Mouse (Mus musculus) adrenal gland, adult 18-20 months (tissue): ENCODE measurements at regions not wholly inside any gene's neighbourhood (a gene's known extent, or its start where the extent isn't known, plus 50 kb on each side); places are given as distances from the start of the nearest gene placed in this dataset.

Source experiments
- DNase-seq, 2 experiments: peaks; one replicate each; pipeline ENCODE4 v3.0.0; 2021 to 2022; ENCODE audit warnings: low spot score in 2 of 2

DNA sequence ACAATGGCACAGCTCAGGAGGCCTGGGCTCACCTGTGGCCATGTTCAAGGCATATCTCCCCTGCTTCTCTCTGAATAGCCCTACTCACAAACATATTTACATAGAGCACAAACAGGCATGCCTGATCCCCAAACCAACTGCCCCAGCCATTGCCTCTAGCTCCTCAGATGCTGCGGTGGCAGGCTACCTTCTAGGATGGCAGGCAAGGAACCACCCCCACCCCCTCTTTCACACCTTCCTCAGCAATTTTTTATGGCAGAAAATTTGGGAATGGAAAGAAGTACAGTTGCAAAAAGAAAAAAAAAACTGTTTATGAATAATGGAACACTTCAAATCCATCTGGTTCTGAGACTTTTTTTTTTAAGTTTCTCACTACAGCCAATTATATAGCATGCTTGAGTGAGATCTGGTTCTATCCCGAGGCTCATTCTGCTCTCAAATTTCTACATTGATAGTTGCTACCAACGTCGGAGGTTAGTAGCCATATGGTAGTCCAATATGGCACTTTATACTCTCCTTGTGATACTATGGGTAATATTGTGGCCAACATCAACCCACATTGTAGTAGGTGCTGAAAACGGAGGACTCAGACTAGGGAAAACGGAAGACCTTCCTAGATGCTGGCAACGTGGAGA, 136.8 kb upstream of the Gm10295 start:
- DNase-seq: no peak

DNA sequence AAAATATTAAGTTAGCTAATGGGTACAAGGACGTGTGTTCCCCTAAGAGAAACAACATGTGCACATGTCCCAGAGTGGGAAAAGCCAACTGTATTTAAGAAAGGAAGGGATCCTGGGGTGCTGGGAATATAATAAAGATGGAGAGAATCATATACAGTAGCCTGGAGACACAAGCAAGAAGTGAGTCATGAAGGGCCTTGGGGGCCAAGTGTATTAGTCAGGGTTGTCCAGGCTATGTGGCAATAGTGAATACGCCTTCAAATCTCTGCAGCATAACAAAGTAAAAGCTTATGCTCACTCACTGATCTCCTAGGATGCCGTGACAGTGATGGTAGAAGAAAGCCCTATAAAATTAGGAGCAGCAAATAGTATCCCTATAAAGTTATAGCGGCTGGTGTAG, 124.1 kb upstream of the Gm10295 start:
- DNase-seq: no peak

DNA sequence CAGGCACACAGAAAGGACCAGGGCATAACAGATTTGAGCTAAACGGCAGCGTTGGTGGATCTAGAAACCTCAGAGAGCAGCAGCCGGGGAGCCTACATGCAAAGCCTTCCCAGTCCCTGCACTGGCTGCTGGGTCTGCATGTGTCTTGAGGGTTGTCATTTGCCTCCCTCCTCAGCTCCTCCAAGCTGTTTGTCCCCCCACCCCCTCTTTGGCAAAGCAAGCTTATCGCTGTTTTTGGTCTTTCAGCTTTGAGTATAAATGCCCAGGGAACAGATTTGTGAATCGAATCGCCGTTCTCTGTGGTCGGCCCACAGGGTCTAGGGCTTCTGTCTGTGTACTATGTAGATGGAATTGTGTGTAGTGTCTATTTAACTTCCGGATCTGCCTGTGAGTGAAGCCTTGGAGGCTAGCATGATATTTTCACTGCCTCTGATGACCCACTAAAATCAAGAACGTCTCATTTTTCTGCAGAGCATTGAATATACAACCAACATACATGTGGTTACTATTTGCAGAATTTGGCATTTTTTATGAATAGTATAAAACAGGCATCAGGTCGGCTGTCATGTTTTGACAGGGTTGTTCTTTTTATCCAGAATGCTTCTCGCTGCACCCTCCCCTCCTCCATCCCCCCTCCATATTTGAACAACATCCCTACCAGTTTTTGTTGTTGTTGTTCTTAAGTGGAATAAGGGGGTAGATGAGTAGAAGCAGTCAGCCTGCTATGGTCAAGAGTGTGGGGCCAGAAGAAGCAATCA, 121.3 kb upstream of the Gm10295 start:
- DNase-seq: no peak

DNA sequence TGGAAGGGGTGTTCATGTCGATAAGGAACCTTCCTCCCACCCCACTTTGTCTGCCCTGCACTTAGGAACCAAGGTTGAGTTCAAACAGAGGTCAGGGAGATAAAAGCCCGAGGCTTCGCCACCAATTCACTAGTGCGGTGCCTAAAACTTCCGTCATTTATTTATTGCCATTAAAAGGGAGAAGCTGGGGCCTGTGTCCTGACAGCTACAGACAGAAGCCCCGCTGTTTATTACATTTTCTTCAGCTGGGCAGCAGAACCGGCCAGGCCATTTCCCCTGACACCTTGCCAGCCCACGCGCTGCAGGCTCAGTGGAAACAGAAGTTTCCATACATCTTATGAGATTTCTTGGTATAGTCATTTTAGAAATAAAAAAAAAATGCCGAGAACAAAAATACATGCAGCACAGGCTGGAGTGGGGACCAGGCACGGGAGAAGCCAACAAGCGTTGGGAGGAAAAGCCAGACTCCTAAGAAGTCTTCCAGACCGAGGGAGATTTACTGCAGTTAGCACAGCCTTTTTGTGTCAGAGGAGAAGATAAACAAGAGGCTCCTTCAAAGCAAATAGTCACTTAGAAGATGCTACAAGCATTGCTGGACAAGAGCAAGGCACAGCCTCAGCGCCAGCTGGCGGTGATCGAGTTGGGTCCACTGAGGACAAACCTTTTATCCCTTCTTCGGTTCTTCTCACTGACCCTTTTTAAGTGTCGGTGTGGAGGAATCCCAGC, 120.5 kb upstream of the Gm10295 start:
- DNase-seq: no peak

DNA sequence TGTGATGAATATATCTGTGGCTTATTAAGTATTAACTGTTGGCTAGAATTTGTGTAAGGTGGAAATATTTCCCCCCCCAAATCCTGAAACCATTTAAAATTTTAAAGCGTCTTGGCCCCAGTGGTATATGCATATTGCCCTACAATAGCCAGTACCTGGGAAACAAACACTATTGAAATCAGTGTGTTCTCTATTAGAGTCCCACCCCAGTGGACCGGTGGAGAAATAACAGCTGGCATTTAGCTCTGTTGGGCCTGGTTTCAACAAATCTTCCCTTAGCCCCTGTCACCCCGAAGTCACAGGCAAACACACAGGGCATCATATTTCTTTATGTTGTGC, 120.0 kb upstream of the Gm10295 start:
- no peak for DNase-seq

DNA sequence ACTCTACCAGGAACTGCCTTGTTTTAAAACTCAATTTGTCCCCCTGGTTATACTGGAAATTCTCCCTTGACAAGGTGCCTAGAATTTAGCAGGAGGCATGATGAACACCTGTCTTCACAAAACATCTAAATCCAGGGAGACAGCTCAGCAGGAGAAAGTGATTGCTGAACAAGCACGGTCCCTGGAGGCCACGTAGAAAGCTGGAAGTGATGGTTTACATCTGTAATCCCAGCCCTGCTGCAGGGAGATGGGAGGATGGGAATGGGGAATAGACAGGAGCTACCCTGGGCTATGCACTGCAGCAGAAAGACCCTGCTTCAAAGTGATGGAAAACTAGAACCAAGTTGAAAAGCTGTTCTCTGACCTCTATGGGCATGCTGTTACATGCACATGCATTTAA, 119.1 kb upstream of the Gm10295 start:
- no peak for DNase-seq

DNA sequence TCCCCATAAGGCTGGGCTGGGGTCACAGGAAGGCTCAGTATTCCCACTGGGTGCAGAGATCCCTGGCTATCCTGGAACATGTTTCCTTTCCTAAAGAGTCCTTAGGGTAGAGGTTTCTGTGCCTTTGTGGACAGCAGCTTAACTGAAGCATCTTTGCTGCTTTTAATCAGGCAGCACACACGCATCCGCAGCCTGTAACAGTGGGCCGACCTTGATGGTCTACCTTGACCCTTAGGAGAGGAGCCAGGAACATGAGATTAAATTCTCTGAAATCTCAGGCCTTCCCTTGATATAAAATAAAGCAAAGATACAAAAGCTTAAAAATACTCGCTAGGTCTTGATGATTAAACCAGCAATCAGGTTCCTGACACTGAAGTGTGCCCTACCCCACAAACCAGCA, 118.7 kb upstream of the Gm10295 start:
- no peak for DNase-seq

DNA sequence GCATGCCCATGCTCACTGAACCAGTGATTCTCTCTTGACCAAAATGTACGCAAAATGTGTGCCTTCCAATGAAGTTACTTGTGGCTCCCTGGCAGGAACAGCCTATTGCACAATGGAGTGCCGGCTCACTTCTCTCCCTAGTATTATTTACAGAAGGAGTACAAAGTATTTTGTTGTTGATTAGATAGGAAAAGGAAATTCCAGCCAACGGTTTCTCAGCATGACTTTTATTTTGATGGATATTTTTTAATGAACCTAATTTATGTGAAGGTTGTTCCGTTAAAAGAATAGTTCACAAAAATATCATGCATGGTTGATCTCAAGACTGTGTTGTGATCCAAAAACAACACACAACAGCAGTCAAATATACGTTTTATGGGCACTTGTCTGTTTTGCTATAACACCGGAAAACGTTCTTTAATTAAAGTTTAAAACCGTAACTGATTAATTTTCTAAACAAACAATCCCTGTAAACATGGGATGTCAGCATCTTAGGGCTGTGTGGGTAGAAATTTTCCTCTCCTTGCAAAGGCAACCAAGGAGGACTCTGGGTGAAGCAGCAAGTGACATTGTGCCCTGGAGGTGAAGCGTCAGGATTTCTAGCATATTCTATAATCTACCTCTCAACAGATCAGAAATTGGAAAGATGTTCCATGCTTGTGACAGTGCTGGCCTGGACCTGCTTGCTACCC, 116.3 kb upstream of the Gm10295 start:
- no peak for DNase-seq

DNA sequence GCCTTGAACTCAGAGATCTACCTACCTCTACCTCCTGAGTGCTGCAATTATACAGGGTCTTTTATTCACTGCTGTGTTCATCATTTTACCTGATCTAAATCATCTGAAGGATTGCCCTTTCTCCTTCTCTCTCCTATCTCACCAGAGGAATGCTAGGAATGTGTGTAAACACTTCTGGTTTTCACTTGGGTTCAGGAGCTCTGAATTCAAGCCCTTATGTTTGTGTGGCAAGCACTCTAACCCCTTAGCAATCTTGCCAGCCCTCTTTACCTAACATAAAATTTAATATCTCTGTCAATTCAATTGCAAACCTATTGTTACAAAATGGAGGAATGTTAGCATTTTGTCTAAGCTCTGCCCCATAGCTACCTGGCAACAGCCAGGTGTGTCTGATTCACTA, 112.8 kb upstream of the Gm10295 start:
- DNase-seq: no peak

DNA sequence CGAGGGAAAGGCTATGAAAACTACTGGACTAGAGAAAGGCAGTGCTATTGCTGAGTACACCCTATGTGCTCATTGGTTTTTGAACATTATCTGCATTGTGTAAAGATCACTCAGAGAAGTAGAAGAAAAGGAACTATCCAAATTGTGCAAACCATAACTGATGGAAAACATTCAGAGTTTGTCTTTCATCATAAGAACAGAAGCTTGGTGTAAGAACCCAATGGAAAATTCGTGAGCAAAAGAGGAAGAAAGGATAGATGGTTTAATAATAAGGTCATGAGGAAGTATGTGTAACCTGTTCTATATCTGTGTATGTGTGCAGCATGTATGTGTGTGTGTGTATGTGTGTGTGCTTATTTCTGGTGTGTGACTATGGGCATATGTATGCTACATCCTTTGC, 112.3 kb upstream of the Gm10295 start:
- DNase-seq: no peak

DNA sequence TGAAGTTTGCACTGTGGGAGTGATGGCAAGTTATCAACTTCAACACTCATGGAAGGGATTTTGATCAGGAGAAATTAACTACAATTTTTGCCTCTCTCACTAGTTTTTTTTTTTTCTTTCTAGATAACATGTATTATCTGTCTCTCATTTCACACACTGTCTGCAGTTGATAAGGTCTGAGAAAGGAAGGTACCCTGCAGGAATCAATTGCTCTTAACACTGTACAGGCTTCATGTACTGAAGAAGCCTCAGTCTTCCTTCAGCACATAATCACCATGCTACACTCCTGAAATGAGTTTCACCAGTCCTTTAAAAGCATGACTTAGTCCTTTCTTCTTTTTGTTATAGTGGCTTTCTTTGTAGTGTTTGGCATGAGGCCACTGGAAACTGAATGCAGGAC, 108.5 kb upstream of the Gm10295 start:
- no peak for DNase-seq

DNA sequence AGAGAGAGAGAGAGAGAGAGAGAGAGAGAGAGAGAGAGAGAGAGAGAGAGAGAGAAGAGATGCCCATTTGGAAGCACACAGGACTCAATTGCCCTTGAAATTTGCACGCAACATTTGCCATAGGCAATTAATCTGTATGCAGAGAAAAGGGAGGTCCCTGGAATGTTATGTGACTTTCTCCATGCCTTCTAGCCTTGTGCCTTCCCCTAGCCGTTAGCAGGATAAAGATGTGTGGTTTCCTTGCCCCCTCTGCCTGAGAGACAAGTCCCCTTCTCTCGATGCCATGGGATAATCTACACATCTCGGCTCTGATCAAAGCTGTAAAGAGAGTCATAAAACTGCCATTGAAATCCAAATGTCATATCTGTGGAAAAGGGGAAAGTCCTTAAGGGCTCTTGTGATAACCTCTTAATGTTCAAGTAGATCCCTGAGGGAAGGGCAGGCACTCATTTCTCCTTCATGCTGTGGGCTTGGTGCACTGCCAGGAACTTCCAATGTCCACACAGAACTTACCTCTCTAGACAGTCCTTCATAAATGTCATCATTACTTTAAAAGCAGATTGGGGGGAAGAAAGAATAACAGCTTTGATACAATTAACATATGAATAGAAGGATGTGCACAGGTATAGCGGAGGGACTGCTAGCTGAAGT, 106.9 kb upstream of the Gm10295 start:
- no peak for DNase-seq

DNA sequence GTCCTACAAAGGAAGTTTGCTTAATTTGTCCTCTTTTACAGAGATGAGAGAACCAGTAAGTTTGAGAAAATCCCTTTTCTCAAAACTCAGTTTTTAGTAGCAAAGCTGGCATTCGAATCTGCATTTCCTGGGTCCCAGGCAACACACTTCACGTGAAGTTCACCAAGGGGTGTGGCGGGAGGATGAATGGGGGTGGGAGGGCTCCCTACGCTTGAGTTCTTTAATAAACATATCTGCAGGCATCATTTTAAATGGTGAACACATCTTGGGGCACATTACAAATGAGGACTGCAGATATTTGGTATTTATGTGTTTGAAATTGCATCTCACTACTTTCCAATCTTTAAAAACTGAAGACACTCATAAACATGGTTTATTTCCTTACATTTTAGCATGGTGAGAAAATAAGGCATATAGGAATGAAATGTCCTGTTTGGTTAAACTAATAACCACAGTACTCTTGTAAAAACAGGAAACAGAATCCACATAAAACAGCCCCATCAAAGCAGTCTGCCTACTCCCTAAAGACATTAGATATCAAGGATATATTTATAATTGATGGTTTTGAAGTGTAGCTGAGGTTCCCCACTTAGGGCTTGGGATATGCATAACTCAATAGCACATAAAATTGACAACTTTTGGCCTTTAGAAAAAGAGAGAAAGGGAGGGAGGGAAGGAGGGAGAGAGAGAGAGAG, 106.3 kb upstream of the Gm10295 start:
- DNase-seq: no peak

DNA sequence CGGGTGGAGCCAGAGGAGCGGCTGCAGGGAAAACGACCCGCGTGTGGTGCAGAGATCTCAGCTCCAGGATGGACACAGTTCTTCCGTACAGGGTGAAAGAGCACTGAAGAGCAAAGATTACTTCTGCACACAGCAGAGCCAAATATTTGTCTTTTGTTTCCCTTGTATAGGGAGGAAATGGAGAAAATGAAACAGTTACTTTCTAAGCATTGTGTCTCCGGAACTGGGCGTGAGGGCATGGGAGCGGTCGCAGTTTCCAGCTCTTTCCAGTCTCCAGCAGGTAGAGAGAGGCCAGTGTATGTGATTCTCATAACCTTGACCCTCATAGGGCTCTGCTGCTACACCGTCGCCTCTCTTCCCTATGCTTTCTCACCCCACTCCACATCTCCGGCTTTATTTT, 105.1 kb upstream of the Gm10295 start:
- no peak for DNase-seq

DNA sequence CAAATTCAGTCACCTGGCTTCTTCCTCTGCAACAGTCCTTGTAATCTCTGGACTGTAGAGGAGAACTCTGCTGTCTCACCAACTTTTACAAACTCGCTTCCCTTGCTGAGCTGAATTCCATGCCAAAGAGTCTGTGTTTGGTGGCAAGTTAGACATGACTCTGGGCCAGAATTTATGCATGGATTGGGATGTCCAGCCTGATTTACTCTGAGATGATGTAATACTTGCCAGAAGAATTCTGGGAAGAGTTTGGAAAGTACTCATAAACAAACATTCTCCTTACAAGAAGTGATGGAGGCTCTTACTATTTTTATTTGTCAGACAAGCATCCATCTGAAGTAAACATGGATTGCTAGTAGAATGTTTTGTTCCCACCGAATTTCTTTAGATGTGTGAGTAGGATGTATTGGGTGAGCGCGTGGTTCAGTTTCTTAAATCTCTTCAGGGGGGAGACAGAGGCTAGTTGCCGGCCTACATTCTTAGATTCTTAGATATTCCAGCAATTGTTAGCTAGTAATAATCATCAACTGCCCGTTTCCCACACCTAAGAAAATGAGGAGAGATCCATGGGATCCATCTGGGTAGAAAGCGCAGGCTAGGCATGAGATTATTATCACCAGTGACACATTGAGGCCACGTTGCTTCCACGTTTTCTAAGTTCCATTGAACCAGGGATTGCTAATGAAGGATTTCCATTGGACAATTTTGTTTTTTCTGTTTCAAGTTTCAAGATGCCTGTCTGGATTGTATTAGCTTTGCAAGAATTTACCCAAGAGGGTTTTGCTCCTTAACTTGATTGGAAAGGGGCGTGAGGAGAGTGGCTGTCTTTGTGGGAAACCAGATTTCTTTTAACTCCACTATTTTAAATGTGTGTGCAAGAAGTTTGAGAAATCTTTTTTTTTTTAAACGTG, 89.3 kb upstream of the Gm10295 start:
- DNase-seq: no peak

DNA sequence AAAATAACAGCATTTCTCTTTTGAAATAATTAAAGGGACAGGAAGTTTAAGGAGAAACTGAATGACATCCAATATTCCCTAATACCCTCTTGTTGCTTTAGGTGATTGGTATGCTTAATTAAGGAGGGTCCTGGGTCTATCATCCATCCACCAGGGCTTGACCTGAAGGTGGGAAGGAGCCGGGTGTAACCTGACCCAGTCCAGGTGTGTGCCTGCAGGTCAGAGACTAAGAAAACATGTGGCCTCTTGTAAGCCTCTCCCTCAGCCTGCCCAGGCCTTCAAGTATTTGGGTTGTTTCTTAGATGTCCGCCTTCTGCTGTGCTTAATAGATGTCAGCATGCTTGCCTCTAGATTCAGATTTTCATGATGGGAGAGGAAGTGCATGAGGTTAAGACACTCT, 74.7 kb upstream of the Gm10295 start:
- no peak for DNase-seq

DNA sequence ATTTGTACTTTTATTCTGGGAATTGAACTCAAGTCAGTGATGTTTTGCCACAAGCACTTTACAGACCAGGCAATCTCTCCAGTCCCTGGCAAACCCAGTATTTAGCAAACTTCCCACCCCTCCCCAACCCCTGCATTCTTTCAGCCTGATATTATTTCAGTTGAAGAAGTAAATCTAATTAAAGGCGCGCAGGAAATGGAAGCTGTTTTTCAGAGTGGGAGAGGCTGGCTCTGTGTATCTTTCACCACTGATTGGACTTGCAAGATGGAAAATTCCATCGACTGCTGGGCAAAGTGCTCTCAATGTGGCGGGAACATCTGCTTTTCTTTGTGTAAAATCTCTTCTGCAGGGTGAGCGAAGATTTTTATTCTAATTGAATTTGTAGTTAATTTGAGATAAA, 68.0 kb upstream of the Gm10295 start:
- DNase-seq: no peak

DNA sequence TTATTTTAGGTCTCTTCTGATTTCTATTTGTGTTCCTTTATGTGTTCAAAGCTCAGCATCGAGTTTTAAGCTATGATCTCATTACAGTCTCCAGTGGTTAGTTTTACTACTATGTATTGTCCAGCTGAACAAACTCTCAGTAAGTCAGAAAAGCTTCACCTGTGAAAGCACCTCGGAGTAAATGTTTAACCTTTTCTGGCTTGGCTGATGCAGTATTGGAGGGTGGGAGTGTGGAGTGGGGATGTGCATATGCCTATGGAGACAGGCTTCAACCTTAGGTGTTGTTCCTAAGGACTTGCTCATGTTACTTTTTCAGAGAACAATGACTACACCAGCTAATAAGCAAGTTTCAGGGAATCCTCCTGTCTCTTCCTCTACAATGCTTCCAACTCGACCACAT, 67.6 kb upstream of the Gm10295 start:
- DNase-seq: no peak

DNA sequence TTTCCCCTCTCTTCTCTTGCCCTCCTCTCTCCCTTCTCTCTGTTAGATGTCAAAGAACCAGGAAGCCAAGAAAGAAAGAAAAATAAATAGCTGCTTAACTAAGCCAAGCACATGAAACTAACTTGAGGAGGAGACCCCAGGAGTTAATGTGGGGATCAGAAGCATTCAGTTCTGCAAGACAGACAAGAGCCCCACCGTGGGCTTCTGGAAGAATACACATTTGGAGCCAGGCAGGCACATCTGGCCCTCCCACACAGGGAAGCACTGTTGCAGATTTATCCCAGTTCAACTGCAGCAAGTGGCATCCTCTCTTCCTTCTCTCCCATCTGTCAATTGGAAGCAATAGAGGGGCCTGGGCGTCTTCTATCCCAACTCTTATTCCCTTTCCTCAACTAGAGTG, 63.5 kb upstream of the Gm10295 start:
- DNase-seq: no peak

DNA sequence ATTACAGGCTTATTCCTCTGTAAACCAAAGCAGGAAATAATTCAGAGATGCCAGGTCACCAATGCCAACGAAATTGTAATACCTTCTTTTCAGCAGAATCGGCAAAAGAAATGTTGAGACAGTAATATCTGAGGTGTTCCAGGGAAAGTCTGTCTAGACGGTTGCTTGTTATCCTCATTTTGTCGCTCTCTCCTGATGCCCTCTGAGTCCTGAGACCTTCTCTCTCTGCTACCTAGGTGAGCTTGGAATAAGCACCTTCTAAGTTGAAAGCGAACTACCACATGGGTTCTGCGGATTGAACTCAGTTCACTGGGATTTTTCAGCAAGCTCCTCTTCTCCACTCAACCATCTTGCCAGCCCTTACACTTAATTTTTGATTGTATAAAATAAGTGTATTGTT, 61.8 kb upstream of the Gm10295 start:
- DNase-seq: no peak
